Mouse (Mus musculus): Measurements from ENCODE around the gene Rbl1. TPM values are rescaled to one million over a fixed set of nuclear protein-coding genes. Genes with fewer than 3 reads are reported as not detected.
"Not testable (repeated sequence)": the region's sequence is repeated elsewhere in the genome, so short reads cannot be mapped to it uniquely, and the experiment has no call there.

The Rbl1 gene
- polyA plus RNA-seq, 1 experiment from 2014 or later = 23.8 TPM

DNA sequence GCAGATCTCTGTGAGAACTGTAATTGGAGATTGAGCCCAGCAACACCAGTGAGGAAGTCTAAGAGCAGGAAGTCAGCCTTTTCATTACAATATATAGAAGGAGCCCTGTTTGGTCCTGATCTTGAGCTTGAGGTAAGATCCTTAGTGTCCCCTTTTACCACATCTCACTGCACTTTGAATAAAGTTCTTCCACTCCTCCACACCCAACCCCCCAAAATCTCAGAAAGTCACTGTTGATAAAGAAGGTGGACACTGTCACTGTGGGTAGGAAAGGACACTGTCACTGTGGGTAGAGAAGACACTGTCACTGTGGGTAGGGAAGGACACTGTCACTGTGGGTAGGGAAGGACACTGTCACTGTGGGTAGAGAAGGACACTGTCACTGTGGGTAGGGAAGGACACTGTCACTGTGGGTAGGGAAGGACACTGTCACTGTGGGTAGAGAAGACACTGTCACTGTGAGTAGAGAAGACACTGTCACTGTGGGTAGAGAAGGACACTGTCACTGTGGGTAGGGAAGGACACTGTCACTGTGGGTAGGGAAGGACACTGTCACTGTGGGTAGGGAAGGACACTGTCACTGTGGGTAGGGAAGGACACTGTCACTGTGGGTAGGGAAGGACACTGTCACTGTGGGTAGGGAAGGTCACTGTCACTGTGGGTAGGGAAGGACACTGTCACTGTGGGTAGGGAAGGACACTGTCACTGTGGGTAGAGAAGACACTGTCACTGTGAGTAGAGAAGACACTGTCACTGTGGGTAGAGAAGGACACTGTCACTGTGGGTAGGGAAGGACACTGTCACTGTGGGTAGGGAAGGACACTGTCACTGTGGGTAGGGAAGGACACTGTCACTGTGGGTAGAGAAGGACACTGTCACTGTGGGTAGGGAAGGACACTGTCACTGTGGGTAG lies 38.8 kb downstream of the Rbl1 start:
- not testable (repeated sequence) for DNase-seq (ENCODE audit: low spot score); H3K4me3 ChIP-seq; H3K9me3 ChIP-seq (replicated peaks); H3K27ac ChIP-seq; H3K4me1 ChIP-seq; H3K27me3 ChIP-seq (ENCODE audit: low read depth, poor library complexity, severe bottlenecking)
- peaks cover 86% of the 10 kb centered on the region for H3K36me3 ChIP-seq

DNA sequence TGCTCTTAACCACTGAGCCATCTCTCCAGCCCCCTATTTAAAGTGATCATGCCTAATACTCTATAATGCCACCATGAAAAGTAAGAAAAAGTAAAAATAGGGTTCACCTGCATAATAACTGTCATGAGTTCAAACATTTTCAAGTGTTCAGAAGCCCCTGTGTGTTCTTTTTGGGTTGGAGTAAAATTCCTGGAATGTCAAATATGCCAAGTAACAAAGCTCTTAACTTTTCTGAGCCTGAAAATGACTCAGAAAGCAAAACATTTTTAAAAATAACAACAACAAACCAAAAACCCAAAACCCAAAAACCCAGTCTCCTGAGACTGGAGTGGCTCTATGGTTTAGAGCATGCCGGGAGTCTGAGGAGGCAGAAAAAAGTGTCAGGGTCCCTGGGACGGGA lies 40.2 kb downstream of the Rbl1 start:
- Histone ChIP-seq H3K27me3 (ENCODE audit: low read depth, poor library complexity, severe bottlenecking) (no peaks in the 10 kb centered on the region), H3K36me3 (peaks cover 89% of the 10 kb centered on the region), H3K4me1 (no peaks in the 10 kb centered on the region), H3K9me3 (replicated peaks) (no peaks in the 10 kb centered on the region), H3K27ac (no peak overlapping the region), H3K4me3 (no peak overlapping the region)
- WGBS = 83% methylated on average over 2 of the region's 2 CpGs
- DNase-seq (ENCODE audit: low spot score) = no peak

DNA sequence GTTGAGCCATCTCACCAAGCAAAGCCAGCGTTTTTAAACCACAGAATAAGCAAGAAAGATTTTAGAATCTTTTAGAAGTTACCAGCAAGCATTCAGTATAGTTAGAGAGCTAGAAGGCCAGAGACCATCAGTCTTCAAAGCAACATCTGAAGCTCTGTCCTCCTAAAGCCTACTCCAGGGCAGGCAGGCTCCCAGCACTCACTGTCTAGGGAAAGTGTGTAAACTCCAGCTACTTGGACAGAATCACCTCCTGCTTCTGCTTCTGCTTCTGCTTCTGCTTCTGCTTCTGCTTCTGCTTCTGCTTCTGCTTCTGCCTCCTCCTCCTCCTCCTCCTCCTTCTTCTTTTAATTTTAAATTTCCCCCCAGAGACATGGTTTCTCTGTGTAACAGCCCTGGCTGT lies 48.3 kb downstream of the Rbl1 start:
- Histone ChIP-seq H3K36me3 (peaks cover 94% of the 10 kb centered on the region), H3K4me3 (no peak overlapping the region), H3K9me3 (replicated peaks) (no peaks in the 10 kb centered on the region), H3K27me3 (ENCODE audit: low read depth, poor library complexity, severe bottlenecking) (no peaks in the 10 kb centered on the region), H3K4me1 (no peaks in the 10 kb centered on the region), H3K27ac (no peak overlapping the region)
- WGBS = 88% methylated on average over 1 of the region's 1 CpGs
- DNase-seq (ENCODE audit: low spot score) = no peak

- 89% methylated on average over 2 of the region's 2 CpGs for WGBS
- no peak for DNase-seq (ENCODE audit: low spot score)
- Histone ChIP-seq H3K4me1 (no peaks in the 10 kb centered on the region), H3K36me3 (peaks cover 94% of the 10 kb centered on the region), H3K4me3 (no peak overlapping the region), H3K9me3 (replicated peaks) (no peaks in the 10 kb centered on the region), H3K27me3 (ENCODE audit: low read depth, poor library complexity, severe bottlenecking) (no peaks in the 10 kb centered on the region), H3K27ac (no peak overlapping the region)
These were observed 51.1 kb downstream of the Rbl1 start for GRCm38 (mm10) chr2:157153235-157153634.

DNA sequence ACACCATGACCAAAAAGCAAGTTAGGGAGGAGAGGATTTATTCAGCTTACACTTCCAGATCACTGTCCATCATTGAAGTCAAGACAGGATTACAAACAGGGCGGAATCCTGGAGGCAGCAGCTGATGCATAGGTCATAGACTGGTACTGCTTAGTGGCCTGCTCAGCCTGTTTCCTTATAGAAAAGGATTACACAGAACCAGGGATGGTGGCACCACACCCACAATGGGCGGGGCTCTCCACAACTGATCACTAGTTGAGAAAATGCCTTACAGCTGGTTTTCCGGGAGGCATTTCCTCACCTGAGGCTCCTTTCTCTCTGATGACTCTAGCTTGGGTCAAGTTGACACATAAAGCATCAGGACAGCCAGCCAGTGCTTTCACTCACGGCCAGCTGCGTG lies 55.9 kb downstream of the Rbl1 start:
- H3K4me1 ChIP-seq = no peaks in the 10 kb centered on the region
- no peak for DNase-seq (ENCODE audit: low spot score)
- H3K27me3 ChIP-seq (ENCODE audit: low read depth, poor library complexity, severe bottlenecking) = no peaks in the 10 kb centered on the region
- H3K9me3 ChIP-seq (replicated peaks) = no peaks in the 10 kb centered on the region
- H3K27ac ChIP-seq = no peak overlapping the region
- H3K4me3 ChIP-seq = no peak overlapping the region
- 94% methylated on average over 5 of the region's 5 CpGs for WGBS
- H3K36me3 ChIP-seq = peaks cover 79% of the 10 kb centered on the region

GRCm38 (mm10) chr2:157147397-157148020 lies 56.8 kb downstream of the Rbl1 start:
- no peaks in the 10 kb centered on the region for H3K4me1 ChIP-seq
- peaks cover 72% of the 10 kb centered on the region for H3K36me3 ChIP-seq
- no peaks in the 10 kb centered on the region for H3K9me3 ChIP-seq (replicated peaks)
- no peak overlapping the region for H3K4me3 ChIP-seq
- DNase-seq (ENCODE audit: low spot score) = no peak
- no peak overlapping the region for H3K27ac ChIP-seq
- H3K27me3 ChIP-seq (ENCODE audit: low read depth, poor library complexity, severe bottlenecking) = no peaks in the 10 kb centered on the region
- 94% methylated on average over 9 of the region's 9 CpGs for WGBS

DNA sequence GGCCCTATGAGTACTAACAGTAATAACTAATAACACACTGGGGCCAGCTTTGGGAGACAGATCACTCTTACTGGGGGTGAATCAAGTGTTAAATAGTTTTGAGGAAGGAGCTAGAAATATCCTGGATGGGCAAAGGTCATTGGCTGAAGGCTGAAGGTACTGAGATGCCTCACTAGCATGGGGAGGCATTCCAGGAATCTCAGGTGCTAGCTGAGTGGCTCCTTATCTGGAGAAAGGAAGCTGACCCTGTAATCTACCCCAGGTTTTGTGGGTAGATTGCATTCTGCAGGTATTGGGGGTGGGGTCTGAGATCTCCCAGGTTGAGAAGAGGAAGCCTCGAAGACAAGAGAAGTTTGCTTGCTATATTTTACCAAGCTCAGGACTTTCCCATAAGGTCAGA lies 59.2 kb downstream of the Rbl1 start:
- Histone ChIP-seq H3K27ac (no peak overlapping the region), H3K27me3 (ENCODE audit: low read depth, poor library complexity, severe bottlenecking) (no peaks in the 10 kb centered on the region), H3K4me1 (no peaks in the 10 kb centered on the region), H3K4me3 (no peak overlapping the region), H3K36me3 (peaks cover 49% of the 10 kb centered on the region), H3K9me3 (replicated peaks) (no peaks in the 10 kb centered on the region)
- 84% methylated on average over 1 of the region's 1 CpGs for WGBS
- DNase-seq (ENCODE audit: low spot score) = no peak

DNA sequence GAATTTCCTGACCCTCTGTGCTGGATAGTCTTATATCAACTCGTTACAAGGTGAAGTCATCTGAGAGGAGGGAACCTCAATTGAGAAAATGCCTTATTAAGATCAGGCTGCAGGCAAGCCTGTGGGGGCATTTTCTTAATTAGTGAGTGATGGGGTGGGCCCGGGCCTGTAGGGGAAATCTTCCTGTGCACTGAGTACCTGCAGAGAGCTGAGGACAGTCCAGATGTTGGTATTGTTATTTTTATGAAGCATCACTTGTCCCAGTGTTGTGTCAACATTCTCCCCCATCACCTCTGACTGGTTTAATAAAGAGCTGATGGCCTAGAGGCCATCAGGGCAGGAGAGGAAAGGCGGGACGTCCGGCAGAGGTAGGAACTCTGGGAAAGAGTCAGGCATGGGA lies 60.2 kb downstream of the Rbl1 start:
- H3K27ac ChIP-seq = no peak overlapping the region
- DNase-seq (ENCODE audit: low spot score) = no peak
- peaks cover 39% of the 10 kb centered on the region for H3K36me3 ChIP-seq
- WGBS = 74% methylated on average over 5 of the region's 5 CpGs
- H3K27me3 ChIP-seq (ENCODE audit: low read depth, poor library complexity, severe bottlenecking) = no peaks in the 10 kb centered on the region
- no peak overlapping the region for H3K4me3 ChIP-seq
- H3K4me1 ChIP-seq = no peaks in the 10 kb centered on the region
- H3K9me3 ChIP-seq (replicated peaks) = no peaks in the 10 kb centered on the region; the same call in 1 of the 2 replicates

DNA sequence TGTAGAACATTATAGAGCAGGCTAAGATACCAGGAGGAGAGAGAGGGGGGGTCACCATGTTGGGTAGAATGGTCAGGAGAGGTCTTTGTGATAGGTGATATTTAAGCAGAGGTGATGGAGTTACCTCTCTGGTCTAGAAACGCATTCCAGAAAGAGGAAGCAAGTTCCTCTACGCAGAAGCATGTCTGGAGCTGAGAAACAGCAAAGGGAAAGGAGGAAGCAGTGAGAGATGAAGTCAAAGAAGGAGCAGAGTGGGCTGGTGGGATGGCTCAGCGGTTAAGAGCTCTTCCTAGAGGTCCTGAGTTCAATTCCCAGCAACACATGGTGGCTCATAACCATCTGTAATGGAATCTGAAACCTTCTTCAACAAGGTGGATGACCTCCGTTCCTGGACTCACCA lies 62.4 kb downstream of the Rbl1 start:
- WGBS = 88% methylated on average over 4 of the region's 4 CpGs
- H3K36me3 ChIP-seq = peaks cover 19% of the 10 kb centered on the region
- no peaks in the 10 kb centered on the region for H3K4me1 ChIP-seq
- H3K27ac ChIP-seq = no peak overlapping the region
- no peak overlapping the region for H3K4me3 ChIP-seq
- H3K27me3 ChIP-seq (ENCODE audit: low read depth, poor library complexity, severe bottlenecking) = no peaks in the 10 kb centered on the region
- no peaks in the 10 kb centered on the region; the same call in 1 of the 2 replicates for H3K9me3 ChIP-seq (replicated peaks)
- no peak for DNase-seq (ENCODE audit: low spot score)

GRCm38 (mm10) chr2:157139251-157139802 lies 65.0 kb downstream of the Rbl1 start:
- no peak for DNase-seq (ENCODE audit: low spot score)
- Histone ChIP-seq H3K9me3 (replicated peaks) (no peaks in the 10 kb centered on the region; the same call in 1 of the 2 replicates), H3K27me3 (ENCODE audit: low read depth, poor library complexity, severe bottlenecking) (no peaks in the 10 kb centered on the region), H3K4me3 (no peak overlapping the region), H3K4me1 (peaks cover 9% of the 10 kb centered on the region), H3K36me3 (no peaks in the 10 kb centered on the region), H3K27ac (no peak overlapping the region)
- 88% methylated on average over 5 of the region's 5 CpGs for WGBS

DNA sequence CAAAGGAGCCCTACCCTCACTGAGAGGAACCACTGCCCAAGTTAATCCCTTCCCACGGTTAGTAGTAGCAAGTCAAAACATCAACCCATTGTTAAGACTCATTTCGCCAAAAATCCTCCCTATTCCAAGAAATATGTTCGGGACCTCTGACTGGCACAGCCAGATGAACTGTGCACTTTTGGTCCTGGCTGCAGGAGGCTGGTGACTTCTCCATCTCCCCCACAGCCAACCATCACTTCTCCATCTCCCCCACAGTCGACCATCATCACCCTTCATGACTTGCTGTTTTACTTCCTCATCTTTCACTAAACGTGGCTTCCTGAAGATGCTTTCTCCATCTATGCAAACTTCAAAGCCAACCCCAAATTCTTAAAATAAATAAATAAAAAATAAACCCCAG lies 65.5 kb downstream of the Rbl1 start:
- DNase-seq (ENCODE audit: low spot score) = no peak
- Histone ChIP-seq H3K4me3 (no peak overlapping the region), H3K9me3 (replicated peaks) (no peaks in the 10 kb centered on the region; the same call in 1 of the 2 replicates), H3K4me1 (peaks cover 15% of the 10 kb centered on the region), H3K36me3 (no peaks in the 10 kb centered on the region), H3K27me3 (ENCODE audit: low read depth, poor library complexity, severe bottlenecking) (no peaks in the 10 kb centered on the region), H3K27ac (no peak overlapping the region)
- 84% methylated on average over 5 of the region's 5 CpGs for WGBS

DNA sequence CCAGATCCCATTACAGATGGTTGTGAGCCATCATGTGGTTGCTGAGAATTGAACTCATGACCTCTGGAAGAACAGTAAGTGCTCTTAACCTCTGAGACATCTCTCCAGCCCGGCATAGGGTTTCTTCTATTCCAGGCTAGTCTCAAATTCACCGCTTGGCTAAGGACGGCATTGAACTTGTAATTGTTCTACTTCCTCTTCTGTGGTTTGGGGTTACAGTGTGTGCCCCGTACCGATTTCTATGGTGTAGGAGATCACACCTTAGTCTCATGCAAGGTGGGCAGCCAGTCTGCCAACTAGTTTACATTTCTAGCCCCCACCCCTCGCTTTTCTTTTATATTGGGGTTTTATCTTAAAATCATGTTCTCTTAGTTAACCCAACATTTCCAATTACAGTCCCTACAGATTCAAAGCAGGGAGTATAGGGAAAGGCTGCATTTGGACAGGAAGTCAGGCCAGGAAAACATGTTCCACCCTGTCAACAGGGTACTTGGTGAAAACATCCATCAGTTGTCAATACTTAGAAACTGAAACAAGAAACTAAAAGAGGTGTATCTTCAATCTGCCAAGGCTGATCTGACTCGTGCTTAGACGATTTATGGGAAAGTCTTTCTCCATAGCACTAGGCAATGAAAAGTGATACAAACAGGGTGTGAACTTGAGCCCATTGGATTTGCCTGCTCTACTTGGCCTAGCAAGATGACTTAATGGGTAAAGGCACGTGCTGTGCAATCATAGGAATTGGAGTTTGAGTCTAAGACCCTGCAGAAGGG lies 66.2 kb downstream of the Rbl1 start:
- DNase-seq (ENCODE audit: low spot score) = no peak
- WGBS = 92% methylated on average over 9 of the region's 9 CpGs
- no peak overlapping the region for H3K27ac ChIP-seq

More for the DNA sequence above, 66.2 kb downstream of the Rbl1 start:
- H3K36me3 ChIP-seq = no peaks in the 10 kb centered on the region
- H3K9me3 ChIP-seq (replicated peaks) = no peaks in the 10 kb centered on the region; the same call in 1 of the 2 replicates
- H3K27me3 ChIP-seq (ENCODE audit: low read depth, poor library complexity, severe bottlenecking) = no peaks in the 10 kb centered on the region
- peaks cover 16% of the 10 kb centered on the region for H3K4me1 ChIP-seq
- no peak overlapping the region for H3K4me3 ChIP-seq
